Mouse (Mus musculus) layer of hippocampus, adult 8-10 months (tissue): ENCODE results near the gene Prpsap1. TPM values are rescaled to one million over a fixed set of nuclear protein-coding genes. Genes with fewer than 3 reads are reported as not detected.

Experiments
- DNase-seq, 2 experiments: peaks; one replicate each; pipeline ENCODE4 v3.0.0; 2022; ENCODE audit warnings: low spot score in 2 of 2
- total RNA-seq, 4 experiments: library from RNA; stranded (reverse); gene quantifications; 2 replicates each; pipeline ENCODE4 v1.2.4; 2022

The Prpsap1 gene
- 100 to 1,000 TPM in 1 of 4 experiments, 10 to 100 TPM in 3; 83.2 to 104 (median 89.6) TPM for total RNA-seq

DNA sequence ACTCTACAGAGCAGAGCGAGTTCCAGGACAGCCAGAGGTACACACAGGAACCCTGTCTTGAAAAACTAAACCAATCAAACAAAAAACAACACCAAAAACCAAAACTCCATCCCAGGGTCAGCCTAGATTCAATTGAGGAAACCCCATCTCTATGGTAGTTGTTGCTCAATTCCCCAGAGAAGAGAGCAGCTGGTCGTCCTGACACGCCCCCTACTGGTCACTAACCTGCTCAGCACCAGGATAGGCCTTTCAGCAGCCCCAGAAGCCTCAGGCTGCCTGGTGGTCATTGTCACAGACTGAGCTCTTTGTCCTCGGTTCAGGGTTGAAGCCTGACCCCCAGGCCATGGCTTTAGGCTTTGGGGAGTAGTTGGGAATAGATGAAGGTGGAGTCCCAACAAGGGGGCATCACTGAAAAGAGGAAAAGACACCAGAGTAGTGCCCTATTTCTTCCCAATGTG lies at the start of gene Prpsap1:
Prpsap1 (minus strand) TSS at position 408 of the 458 bp plus-strand sequence.
- DNase-seq: peak in 1 of 2 experiments; percentile 33

DNA sequence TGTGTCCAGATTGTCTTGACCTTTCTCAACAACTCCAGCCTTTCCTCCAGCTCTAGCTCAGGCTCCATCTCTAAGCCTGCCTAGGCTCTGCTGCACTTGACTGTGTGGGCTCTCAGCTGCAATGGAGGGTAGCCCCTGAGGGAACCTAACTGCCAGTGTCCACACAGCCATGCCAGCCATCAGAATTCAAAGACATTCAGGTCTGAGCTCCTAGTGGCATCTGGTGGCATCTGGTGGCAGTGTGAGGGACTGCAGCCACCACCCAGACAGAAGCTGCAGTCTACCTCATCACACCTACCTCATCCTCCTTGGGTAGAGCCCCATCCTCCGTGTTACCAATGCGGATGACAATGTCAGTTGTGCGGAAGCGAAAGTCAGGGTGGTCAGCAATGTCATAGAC lies 49.1 kb upstream of the Prpsap1 start:
- no peak for DNase-seq

DNA sequence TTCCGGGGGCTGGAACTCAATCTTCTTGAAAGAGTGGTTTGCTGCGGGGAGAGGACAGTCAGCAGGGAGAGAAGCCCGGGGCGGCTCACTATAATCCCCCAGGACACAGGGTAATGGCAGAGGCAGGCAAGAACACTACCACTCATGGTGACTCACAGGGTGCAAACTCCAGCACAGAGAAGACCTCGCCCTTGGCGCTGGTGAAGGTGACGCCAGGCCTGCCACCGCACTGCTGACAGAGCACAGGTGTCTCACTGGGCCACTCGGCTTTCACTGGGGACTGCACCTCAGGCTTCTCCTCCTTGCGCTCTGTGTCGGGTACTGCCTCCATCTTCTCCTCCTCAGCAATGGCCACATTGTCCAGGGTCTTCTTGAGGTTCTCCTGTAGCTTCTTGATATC lies 47.2 kb upstream of the Prpsap1 start:
- DNase-seq: no peak

DNA sequence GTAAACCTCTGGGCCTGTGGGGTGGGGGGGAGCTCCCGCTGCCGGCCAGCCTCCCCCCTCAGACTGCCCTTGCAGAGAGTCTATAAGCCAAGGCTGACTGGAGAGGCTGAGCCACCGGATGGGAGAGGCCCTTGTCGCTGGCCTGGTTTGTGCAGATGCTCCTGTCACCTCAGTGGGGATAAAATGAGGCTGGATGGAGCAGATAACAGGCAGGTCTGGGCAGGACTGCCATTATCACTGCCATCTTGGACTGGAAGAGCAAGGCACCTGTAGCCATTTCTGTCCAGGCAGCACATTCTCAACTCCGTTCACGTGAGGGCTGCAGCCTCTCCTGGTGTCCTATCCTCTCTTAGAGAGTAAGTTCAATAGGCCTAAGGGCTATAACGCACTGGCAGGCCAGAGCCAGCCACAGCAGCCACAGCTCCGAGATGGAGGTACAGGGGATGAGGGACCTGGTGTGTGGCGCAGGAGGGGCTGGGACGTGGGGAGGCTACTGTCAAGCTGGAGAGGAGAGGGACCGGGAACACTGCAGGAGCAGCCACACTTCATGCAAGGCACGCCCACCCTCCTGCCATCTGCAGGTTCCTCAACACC lies 44.2 kb upstream of the Prpsap1 start:
- no peak for DNase-seq

DNA sequence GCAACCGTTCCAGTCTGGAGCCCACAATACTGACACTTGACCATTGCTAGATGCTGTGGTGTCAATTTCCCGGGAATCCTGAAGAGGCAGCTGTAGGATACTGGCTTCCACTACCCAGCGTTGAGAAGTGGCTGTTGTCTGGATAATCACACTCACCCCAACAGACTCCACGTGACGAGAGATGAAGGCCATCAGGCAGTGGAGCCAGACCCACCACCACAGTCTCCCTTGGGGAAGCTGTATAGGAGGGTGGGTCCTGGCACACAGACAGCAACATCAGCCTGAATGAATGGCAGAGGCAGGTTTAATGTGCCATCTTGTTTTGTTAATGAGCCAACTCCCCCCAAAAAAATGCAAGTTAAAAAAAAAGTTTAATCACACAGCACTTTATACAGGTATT lies 43.4 kb upstream of the Prpsap1 start:
- no peak for DNase-seq

DNA sequence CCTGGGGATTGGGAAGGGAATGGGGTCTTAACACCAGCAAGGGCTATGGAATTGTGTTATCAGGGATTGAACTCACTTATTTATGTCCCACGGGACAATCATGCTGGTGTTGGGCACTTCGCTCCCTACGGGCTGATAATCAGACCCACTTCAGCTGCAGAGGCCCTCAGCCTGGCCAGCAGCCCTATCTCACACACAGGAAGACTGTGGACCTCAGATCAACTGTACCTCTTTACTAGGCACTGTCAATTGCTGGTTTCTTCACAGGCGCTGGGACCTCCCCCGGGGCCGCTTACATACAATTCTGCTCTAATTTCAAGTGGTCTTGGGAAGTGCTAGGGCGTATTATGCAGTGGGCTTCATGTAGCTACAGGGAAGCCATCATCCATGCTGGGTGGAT lies 42.7 kb upstream of the Prpsap1 start:
- no peak for DNase-seq

DNA sequence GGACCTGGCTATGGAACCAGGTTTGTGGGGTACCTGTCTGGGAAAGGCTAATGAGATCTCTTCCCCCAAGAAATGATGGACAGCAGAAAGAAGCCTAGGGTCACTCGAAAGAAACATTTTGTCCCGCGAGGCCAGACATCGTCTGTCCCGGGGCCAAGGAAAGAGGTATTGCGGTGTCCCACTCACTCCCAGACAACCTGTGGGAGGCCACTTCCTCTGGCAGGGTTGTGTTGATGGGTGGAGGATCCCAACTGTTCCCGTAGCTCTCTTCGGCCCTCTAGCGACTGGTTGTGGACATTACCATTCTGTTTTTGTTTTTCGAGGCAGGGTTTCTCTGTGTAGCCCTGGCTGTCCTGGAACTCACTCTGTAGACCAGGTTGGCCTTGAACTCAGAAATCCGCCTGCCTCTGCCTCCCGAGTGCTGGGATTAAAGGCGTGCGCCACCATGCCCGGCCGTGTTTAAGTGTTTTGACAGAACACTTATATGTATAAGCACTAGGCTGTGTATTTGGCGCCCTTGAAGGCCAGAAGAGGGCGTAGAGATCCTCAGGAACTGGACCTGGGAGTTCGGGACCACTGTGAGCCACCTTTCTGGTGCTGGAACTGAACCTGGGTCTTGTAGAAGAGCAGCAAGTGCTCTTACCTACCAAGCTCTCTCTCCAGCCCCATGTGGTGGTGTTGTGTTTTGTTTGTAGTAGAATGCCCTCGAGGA lies 40.3 kb upstream of the Prpsap1 start:
- DNase-seq: peak in 1 of 2 experiments; percentile 69

DNA sequence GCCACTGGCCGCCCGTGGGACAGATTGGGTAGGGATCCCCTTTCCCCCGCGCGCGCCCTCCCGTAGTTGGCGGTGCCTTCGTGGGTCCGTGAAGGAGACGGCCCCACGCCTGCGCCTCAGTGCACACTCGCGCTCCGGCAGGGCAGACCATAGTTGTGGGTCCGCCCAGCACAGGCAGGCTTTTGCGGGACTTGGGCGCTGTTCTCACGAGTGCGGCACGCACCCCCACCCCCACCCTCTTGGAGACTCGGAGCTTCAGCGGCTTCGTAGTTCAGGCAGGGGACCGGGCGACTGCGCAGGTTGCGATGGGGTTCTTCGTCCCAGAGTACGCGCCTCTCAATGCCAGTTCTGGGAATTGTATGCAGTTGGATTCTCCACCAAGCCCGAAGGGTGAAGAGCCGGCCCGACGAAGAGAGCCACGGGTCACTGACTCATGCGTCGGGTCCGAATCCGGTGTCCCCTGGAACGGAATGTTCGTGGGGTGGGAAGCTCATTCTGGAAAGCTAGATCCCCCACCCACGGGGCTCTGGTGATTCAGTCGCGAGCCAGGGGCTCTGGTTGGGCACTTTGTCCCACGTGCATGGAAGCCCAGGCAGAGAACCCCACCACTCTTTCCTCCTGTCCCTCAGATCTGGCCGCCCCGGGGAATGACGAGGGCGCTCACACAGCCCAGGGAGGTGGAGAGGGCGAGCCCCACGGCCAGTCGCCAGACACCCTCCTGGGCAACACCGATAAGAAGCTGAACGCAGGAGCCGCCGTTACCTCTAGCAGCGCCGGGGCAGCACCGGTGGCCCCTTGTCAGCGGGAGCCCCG lies 39.5 kb upstream of the Prpsap1 start:
- DNase-seq: no peak

DNA sequence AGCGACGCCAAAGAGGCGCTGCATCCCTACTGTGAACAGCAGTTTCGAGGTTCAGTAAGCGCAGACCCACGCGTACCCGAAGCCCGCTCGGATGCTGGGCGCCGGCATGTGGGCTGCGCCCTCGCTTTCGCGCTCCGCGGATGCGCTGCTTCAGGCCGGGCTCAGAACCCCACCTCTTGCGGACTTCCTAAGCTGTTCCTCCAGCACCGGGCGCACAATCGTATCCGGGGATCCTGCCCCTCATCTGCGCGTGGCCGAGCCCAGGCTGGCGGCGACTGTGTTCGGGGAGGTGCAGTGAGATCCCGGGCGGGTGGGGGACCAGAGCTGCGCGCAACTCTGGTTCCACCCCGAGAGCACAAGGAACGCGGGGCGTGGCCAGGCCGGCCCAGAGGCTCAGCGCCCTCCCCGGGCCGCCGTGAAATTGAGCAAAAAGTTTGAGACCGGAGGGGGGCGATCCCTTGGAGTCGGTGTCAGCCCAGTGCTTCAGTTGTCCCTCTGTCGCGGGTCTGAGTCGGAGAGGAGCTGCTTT lies 38.9 kb upstream of the Prpsap1 start:
- DNase-seq: no peak

DNA sequence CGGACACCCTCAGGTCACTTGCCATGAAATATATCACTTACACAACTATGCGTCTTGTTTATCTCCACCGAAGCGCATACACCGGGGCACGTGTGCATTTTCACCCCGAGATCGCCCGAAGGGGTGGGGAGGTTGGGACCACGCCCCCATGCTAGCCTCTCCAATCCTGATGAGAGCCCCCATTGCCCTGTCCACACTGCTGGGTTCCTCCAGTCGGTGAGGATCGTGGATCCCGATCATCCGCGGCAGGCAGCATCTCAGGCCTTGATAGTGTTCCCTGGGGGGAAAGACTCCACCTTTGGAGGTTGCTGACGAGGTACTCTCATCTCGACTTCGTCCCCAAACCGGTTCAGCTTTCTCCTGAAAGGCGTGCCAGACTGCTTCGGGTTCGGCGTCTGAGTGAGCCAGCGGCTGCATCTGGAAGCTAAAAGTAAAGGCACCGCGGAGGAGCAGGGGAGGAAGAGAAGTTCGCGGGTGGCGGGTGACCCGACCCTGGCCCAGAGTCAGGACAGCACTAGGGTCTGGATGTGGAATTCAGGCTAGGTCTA lies 38.3 kb upstream of the Prpsap1 start:
- DNase-seq: no peak

DNA sequence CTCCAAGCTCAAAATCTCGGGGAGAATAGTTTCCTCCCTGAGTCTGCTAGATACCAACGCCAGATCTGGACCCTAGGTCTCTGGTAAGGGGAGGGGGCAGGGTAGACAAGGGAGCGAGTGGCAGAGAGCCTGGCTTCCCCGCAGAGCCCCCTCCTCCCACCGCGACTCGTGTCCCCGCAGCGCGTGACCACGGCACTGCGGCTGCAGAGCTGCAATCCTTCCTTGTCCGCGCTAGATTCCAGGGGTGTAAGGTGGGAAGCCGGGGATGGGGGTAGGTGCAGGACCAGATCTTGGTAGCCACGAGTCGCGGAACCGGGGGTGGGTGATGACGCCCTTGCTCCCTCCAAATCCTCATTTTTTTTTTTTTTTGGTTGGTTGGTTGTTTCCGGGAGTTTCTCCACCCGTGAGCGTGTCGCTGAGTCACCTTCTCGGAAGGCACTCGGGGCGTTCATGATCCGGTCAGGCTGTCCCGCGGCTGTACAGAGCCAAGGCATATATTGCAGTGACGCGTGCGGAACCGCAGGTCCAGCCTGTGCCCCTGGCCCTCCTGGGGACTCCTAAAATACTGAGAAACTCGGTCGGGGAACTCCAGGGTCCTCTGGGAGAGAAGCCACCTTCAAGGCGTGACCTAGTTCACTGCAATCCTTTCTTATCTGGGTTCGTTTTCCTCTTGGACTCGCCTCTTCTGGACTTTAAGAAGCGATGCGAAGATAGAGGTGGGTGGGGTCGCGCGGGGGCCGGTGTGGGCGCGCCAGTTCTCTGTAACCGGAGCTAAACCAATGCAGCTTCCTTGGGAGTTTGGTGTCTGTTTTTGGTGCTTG lies 37.6 kb upstream of the Prpsap1 start:
- DNase-seq: no peak

DNA sequence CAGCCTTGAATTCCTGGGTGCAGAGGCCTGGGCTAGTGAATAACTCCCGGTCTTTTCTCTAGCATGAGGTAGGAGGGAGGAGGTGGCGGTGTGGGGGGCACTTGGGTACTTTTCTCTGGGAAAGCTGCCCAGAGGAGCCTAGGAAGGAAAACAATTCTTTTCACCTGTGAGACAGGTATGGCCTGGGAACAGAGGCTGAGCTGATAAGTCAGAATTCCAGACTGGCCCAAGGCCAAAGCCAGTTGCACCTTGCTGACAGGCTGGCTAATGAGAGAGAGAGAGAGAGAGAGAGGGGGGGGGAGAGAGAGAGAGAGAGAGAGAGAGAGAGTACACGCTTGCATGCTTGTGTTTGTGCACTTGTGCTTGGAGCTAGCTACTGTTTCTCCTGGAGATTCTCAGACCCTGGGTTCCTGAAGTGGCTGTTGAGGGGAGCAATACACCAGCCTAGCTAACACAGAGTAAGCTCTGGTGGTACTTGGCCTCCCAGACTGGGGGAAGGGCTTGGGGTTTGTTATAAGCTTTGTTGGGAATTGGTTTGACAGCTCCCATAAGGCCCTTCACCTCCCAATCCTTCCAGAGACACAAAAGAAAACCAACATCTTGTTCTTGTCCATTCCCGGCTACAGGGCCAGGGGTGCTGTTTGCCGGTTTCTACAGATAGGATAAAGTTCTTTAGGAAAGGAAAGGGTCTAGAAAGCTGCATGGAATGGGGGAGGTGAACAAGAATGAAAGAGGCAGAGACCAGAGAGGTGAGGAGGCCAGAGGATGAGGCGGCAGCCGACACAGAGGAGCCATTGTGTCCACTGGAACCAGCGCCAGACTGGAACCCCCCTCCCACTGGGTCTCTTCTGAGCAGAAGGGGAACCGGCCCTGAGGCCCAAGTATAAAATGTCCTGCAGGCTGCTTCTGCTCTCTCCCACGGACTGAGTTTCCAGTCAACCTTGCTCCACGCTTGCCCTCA lies 36.5 kb upstream of the Prpsap1 start, which contains the start of gene Sphk1:
Sphk1 (plus strand) TSS at position 739 of the 961 bp plus-strand sequence.
- DNase-seq: no peak

DNA sequence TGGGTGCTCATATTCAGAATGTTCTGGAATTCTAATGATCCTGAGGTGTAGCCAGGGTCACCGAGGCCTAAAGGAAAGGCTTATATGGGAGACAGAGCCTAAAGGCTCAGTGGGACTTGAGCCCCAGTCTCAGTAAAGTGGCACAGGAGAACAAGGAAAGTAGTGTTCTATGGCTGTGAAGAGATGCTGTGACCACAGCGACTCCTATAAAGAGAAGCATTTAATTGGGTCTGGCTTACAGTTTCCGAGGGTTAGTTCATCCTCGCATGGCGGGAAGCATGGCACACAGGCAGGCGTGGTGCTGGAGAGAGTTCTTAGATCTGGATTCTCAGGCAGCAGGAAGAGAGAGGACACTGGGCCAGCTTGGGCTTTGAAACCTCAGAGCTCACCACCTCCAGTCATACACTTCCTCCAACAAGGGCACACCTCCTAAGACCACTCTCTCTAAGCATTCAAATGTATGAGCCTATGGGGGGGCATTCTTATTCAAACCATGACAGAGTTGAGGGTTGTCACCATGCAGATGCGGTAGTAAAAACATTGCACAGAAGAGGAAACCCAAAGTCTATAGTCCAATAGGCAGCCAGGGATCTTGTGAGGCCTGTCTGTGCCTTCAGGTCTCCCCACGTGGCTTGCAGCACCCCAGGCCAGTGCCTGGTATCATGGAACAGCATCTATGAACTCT lies 34.8 kb upstream of the Prpsap1 start:
- no peak for DNase-seq

DNA sequence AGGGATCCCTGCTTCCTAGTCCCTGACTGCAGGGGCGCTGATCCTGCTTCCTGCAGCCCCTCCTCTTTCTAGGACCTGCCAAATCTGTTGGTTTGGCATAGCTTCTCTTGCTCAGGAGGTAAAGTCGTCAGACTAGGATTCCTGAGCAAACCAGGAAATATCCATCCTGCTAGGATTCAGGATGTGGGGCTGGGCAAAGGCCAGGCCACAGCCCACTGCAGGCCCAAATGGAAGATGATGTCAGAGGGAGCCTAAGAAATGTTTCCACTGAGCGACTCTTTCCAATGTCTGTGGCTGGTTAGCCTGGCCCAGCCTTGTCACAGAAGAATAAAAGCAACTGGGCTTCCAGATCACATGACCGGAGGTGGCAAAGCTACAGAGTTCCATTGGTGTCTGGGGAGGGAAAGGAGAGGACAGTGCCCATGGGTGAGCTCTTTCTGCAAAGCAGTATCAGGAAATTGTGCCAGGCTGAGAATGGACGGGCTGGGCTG lies 29.7 kb upstream of the Prpsap1 start:
- DNase-seq: no peak

DNA sequence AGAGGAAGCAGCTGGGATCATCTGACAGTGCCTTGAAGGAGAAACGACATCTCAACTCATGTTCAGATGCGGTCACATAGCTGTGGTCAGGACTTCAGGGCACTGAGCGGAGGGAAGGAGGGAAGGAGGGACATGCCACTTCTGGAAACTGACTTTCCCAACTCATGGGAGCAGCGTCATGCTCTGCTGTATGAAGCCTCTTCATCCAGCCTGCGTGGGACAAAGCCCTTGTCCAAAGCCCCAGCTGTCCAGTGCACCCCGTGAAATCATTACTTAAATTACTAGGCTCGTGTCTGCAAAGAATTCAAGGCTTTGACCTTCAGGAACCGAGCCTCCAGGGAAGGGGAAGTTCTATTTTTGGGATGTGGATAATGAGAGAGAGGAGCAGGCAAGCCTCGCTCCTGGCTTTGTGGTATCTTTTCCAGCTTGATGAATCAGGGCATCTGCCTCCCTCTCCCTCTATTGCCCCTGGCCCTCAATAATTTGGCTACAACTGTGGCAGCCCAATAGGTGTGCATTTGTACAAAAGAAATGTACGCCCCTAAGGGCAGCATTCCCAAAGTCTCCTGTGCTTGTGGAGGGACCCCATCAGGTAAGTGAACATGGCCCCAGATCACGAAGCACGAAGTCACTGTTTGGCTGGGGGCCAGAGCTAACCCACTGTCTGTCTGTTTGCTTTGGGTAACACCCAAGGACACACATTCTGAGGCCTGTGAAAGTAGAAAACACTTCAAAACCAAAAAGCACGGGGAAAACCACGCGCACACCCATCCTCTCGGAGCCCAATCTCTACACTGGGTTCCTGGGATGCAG lies 29.1 kb upstream of the Prpsap1 start:
- no peak for DNase-seq

DNA sequence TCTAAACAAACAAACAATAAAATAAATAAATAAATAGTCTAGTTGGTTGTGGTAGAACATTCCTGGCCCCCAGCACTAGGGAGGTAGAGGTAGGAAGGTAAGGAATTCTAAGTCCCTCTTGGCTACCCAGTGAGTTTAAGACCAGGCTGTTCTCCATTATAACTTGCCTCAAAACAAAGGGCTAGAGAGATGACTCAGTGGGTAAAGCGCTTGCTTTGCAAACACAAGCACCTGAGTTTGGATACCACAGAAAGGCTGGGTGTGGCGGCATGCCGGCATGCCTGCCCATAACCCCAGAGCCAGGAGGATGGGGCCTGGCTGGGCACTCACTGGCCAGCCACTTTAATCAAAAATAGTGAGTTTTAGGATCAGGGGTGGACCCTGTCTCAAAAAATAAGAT lies 28.0 kb upstream of the Prpsap1 start:
- no peak for DNase-seq

DNA sequence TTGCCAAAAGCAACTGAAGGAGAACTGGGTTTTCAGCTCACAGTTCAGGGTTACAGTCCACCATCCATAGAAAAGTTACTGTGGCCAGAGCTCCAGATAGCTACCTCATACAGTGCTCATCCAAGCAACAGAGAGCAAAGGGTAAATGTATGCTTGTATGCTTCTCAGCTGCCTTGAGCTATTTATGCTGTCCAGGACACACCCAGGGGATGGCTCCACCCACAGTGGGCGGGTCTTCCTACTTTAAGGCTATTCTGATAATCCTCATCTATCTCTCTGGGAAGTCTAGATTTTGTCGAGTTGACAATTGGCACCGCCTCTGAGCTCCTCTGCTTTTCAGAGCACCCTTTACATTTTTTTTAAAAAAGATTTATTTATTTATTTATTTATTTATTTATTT lies 27.1 kb upstream of the Prpsap1 start:
- DNase-seq: no peak

DNA sequence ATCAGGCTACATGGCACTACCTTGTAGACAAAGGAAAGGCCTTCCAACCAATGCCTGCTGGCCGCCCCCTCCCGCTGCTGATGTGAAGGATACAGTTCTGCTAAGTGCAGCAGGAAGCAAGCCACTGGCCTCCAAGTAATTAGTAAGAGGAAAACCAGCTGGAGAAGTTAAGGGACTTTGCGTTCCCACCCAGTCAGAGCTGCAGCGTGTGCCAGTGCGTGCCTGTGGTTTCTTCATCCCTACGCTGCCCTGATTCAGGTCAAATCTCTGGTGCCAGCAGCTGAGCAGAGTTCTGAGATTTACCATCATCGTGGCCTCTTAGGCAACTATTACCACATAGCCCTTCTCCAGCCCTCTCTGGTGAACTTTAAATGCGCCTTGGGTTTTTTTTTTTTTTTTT lies 24.5 kb upstream of the Prpsap1 start:
- no peak for DNase-seq
